Mouse (Mus musculus) thymus, adult 18-20 months (tissue): Measurements from ENCODE around the gene Tmed11.
"Not testable (repeated sequence)": the region's sequence is repeated elsewhere in the genome, so short reads cannot be mapped to it uniquely, and the experiment has no call there.

Experiments
- DNase-seq, 2 experiments: peaks; one replicate each; pipeline ENCODE4 v3.0.0; 2022; ENCODE audit warnings: mixed read lengths in 2 of 2

Tmed11 gene

DNA sequence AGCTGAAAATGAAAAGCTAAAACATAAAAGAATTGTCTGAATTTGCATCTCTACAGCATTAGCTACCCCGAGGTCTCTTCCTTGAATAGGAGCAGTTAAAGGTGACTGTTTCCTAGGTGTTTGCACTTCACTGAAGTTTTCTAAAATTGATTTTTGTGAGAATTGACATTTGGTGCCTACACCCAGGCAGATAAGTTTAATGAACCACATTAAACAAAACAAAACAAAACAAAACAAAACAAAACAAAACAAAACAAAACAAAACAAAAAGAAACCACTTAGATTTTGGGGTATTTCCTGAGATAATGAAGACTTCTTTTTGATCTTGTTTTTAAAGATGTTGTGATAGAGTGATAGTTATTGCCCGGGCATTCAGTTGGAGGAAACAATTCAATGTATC lies at the start of gene Tmed11:
TSS of gene Tmed11 (minus strand) at position 101 of the 400 bp plus-strand sequence.
- DNase-seq: not testable (repeated sequence)

- DNase-seq: no peak
These were observed 41.0 kb upstream of the Tmed11 start for GRCm38 (mm10) chr5:108836156-108836555.

GRCm38 (mm10) chr5:108823276-108823675 lies 28.1 kb upstream of the Tmed11 start:
- no peak for DNase-seq

DNA sequence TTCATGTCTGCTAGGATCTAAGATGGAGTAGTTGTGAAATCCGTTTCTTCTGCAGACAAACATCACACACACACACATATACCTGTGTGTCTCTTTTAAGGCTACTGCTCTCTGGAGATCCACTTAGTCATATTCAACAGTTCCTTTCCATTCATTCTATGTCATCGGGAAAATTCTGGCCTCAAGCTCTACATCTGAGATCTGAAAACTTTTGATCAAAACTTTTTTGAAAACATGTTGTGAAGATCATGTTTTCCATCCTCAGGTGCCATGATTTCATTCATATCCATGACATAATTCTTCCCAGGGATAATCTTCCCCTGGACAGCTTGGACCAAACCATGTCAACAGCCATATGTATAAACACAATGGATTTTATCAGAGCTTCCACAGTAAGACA lies 13.6 kb upstream of the Tmed11 start, which contains the start of gene Vmn2r8:
TSS of gene Vmn2r8 (minus strand) at position 101 of the 400 bp plus-strand sequence.
- DNase-seq: not testable (repeated sequence)

GRCm38 (mm10) chr5:108803646-108804045 lies 8.5 kb upstream of the Tmed11 start:
- no peak for DNase-seq

GRCm38 (mm10) chr5:108790385-108790784 lies 4.8 kb downstream of the Tmed11 start:
- DNase-seq: not testable (repeated sequence)

DNA sequence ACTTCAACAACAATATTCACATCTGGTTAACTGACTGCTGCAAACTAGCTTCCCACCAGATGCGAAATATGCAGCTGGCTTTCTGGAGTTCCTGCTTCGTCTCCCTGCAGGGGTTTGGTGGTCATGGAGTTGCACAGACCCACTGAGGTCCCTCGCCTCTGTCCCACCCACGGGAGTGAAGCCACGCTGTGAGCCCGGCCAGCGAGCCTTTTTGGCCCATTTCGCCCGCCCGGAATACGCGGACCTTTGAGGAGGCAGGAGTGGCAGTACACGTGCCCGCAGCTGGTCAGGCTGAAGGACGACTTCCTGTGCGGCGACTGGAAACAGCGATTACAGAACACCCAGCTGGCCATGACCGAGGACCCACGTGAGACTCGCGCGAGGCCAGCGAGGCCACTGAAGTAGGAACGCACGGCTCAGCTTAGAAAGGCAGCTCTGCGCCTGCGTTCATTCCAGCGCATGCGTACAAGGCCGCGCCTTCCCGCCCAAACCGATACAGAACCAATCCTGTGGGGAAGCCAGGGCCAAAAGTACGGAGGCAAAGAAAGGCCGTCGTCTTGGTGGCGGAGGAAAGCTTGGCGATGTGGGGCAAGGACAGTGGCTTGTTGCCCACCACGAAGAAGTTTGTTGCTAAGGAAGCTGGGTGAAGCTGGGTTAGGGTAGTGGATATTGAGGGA lies 20.4 kb downstream of the Tmed11 start, which contains the start of gene Rnf212:
TSS of gene Rnf212 (minus strand) at position 353 of the 677 bp plus-strand sequence.
- no peak for DNase-seq

- DNase-seq: no peak
These were observed 35.2 kb downstream of the Tmed11 start for GRCm38 (mm10) chr5:108760002-108760401.

GRCm38 (mm10) chr5:108758396-108758795 lies 36.8 kb downstream of the Tmed11 start:
- no peak for DNase-seq

GRCm38 (mm10) chr5:108751258-108751657 lies 43.9 kb downstream of the Tmed11 start:
- DNase-seq: not testable (repeated sequence)

DNA sequence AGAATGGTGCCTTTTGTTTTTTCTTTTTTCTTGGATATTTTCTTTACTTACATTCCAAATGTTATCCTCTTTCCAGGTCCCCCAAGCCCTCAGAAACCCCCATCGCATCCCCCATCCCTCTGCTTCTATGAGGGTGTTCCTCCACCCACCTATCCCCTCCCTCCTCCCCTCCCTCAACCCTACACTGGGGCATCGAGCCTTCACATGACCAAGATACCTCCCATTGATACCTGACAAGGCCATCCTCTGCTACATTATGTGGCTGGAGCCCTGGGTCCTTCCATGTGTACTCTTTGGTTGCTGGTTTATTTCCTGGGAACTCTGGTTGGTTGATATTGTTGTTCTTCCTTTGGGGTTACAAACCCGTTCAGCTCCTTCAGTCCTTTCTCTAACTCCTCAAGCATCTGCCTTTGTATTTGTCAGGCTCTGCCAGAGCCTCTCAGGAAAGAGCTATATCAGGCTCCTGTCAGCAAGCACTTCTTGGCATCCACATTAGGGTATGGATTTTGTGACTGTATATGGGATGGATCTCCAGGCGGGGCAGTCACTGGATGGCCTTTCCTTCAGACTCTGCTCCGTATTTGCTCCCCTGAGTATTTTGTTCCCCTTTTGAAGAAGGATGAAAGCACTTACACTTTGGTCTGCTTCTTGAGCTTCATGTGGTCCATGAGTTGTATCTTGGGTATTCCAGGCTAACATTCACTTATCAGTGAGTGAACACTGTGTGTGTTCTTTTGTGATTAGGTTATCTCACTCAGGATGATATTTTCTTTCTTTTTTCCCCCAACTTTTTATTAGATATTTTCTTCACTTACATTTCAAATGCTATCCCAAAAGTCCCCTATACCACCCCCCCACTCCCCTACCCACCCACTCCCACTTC lies 44.6 kb downstream of the Tmed11 start:
- no peak for DNase-seq

- no peak for DNase-seq
These were observed 50.5 kb downstream of the Tmed11 start for GRCm38 (mm10) chr5:108744629-108745028.

DNA sequence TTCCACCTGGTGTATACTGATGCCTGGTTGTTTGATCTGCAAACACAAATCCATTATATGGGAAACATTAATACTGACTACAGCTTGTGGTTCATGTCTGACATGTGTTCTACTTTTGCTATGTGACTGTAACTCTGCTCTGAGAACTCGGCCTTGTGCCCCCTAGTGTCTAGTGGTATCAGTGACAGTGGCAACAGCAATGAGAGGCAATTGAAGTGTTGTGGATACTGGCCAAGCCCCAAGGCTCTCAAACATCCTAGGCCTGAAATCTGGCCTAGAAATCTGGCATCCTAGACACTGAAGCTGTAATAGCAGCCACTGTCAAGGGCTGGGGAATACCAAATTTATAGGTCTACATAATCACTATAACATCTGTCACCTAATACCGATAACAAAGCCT lies 51.3 kb downstream of the Tmed11 start:
- no peak for DNase-seq

- no peak for DNase-seq
These were observed 52.6 kb downstream of the Tmed11 start for GRCm38 (mm10) chr5:108742596-108742995.

- no peak for DNase-seq
These were observed 53.3 kb downstream of the Tmed11 start for GRCm38 (mm10) chr5:108741844-108742243.

DNA sequence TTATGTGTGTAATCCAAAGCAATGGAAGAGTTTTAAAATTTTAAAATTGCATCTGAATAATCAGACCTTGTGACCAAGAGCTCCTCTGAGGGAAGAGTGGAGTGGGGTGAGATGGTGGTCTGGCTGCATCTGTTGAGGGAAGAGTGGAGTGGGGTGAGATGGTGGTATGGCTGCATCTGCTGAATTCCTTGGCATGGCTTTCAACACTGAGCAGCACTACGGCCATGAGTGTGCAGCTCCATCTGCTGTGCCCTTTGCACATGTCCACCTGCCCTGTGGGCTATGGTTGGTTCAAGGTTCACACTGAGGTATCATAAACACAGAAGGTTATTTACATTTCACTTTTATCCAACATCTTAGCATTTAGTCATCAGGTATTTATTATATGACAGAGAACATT lies 67.7 kb downstream of the Tmed11 start:
- DNase-seq: no peak
